Mouse (Mus musculus): ENCODE measurements around the gene Stradb. TPM values are rescaled to one million over a fixed set of nuclear protein-coding genes. Genes with fewer than 3 reads are reported as not detected.

The Stradb gene
- polyA plus RNA-seq, 1 experiment from 2014 or later: 63.9 TPM

- in situ Hi-C loops (cut with MboI; ENCODE audit: low pct_unique_long_range_greater_than_20kb): loop anchor here (5.0 kb wide), 1 partner anchor 231 kb away; no protein-coding TSS in a partner anchor
- CTCF ChIA-PET: interaction anchor here (0.7 to 3.1 kb wide), 3 partner anchors 20 to 79 kb away, joined by 3 to 8 read pairs (median 3); partner anchors contain the start of genes Stradb and Trak2
- POLR2A ChIA-PET: no interaction called here
- DNase-seq (ENCODE audit: low read depth, low spot score): no peak
- TF ChIP-seq CTCF (IDR thresholded peaks at IDR 0.05): no peak
- ATAC-seq: no peak
- no peaks in the 10 kb centered on the region for H3K27me3 ChIP-seq
Measured at GRCm38 (mm10) chr1:58993144-58993543, 19.8 kb downstream of the Stradb start.

GRCm38 (mm10) chr1:58993723-58994122, 20.4 kb downstream of the Stradb start:
- TF ChIP-seq CTCF (IDR thresholded peaks at IDR 0.05): peak; percentile 49

DNA sequence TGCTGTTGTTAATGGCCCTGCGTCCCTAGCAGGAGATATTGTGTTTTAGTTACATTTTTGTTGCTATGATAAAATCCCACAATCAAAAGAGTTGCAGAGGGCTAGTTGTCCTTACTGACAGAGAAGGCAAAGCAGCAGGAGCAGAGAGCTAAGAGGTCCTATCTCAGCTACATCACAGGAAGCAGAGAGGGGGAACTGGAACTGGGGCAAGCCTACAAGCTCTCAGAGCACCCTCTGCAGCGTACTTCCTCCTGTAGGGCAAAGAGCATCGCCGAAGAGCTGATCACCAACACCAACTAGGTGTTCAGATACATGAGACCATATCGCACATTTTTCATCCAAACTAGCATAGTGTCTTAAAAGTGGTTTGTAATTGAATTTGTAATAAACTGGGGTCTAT, 22.0 kb downstream of the Stradb start:
- in situ Hi-C loops (cut with MboI; ENCODE audit: low pct_unique_long_range_greater_than_20kb): no loop called here
- CTCF ChIA-PET: no interaction called here
- no peak for TF ChIP-seq CTCF (IDR thresholded peaks at IDR 0.05)

More at GRCm38 (mm10) chr1:58993723-58994122, 20.4 kb downstream of the Stradb start:
- DNase-seq (ENCODE audit: low read depth, low spot score) (no peak), ATAC-seq (no peak)
- CTCF ChIA-PET: interaction anchor here (0.7 to 3.1 kb wide), 5 partner anchors 18 to 79 kb away, joined by 3 to 8 read pairs (median 3); partner anchors contain the start of genes Stradb and Trak2
- no peaks in the 10 kb centered on the region for H3K27me3 ChIP-seq
- POLR2A ChIA-PET: no interaction called here
- in situ Hi-C loops (cut with MboI; ENCODE audit: low pct_unique_long_range_greater_than_20kb): loop anchor here (5.0 kb wide), 1 partner anchor 231 kb away; no protein-coding TSS in a partner anchor

GRCm38 (mm10) chr1:59009250-59009649, 35.9 kb downstream of the Stradb start:
- ChIA-PET POLR2A (interaction anchor here (0.7 to 0.9 kb wide), 2 partner anchors 614 to 1764 kb away, joined by 3 read pairs; no protein-coding TSS in a partner anchor), CTCF (interaction anchor here (0.6 to 2.4 kb wide), 2 partner anchors 205 to 228 kb away, joined by 3 to 10 read pairs; partner anchors contain the start of gene Als2)
- peaks cover 69% of the 10 kb centered on the region for H3K27me3 ChIP-seq
- DNase-seq (ENCODE audit: low read depth, low spot score): no peak
- in situ Hi-C loops (cut with MboI; ENCODE audit: low pct_unique_long_range_greater_than_20kb): loop anchor here (5.0 kb wide), 2 partner anchors 133 to 228 kb away; partner anchors contain the start of gene Als2
- ATAC-seq: no peak
- TF ChIP-seq CTCF (IDR thresholded peaks at IDR 0.05): peak; percentile 55

More for the DNA sequence above, 22.0 kb downstream of the Stradb start:
- DNase-seq (ENCODE audit: low read depth, low spot score) (no peak), ATAC-seq (no peak)
- H3K27me3 ChIP-seq: no peaks in the 10 kb centered on the region
- POLR2A ChIA-PET: interaction anchor here (0.8 kb wide), 1 partner anchor 176 kb away, joined by 3 read pairs; no protein-coding TSS in a partner anchor

- no peak for TF ChIP-seq CTCF (IDR thresholded peaks at IDR 0.05)
- H3K27me3 ChIP-seq: peaks cover 68% of the 10 kb centered on the region
- no peak for DNase-seq (ENCODE audit: low read depth, low spot score)
- CTCF ChIA-PET: interaction anchor here (0.8 kb wide), 1 partner anchor 230 kb away, joined by 3 read pairs; no protein-coding TSS in a partner anchor
- in situ Hi-C loops (cut with MboI; ENCODE audit: low pct_unique_long_range_greater_than_20kb): no loop called here
- no peak for ATAC-seq
- POLR2A ChIA-PET: no interaction called here
Measured at GRCm38 (mm10) chr1:59021556-59021955, 48.2 kb downstream of the Stradb start.

DNA sequence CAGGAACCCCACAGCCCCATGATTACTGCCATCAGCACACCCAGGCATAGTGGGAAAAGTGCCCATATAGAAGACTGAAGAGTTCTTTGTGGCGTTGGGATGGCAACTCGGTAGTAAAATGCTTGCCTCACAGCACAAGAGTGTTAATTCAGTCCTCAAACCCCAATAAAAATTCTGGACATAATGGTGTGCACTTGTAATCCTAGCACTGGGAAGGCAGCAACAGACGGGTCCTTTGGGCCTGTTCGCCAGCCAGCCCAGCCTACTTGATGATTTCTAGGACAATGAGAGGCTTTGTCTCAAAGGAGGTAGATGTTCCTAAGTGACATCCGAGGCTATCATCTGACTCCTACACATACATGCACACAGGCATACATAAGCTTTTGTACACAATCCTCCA, 64.4 kb downstream of the Stradb start:
- CTCF ChIA-PET: no interaction called here
- H3K27me3 ChIP-seq: peaks cover 49% of the 10 kb centered on the region
- POLR2A ChIA-PET: no interaction called here
- DNase-seq (ENCODE audit: low read depth, low spot score): no peak
- TF ChIP-seq CTCF (IDR thresholded peaks at IDR 0.05): no peak
- in situ Hi-C loops (cut with MboI; ENCODE audit: low pct_unique_long_range_greater_than_20kb): no loop called here
- no peak for ATAC-seq

Other genes with a start within 250 kb of the Stradb start
- gene Casp8, start 178.1 kb upstream of the Stradb start, polyA plus RNA-seq (2021): 52.5 TPM
- 77.4 TPM for gene Trak2, start 92 bp upstream of the Stradb start, polyA plus RNA-seq (2021)
- not detected for gene C2cd6, start 121.4 kb downstream of the Stradb start, polyA plus RNA-seq (2021)
- gene Tmem237, start 146.9 kb downstream of the Stradb start, polyA plus RNA-seq (2021): 35.2 TPM
- 0.67 TPM for gene Mpp4, start 189.9 kb downstream of the Stradb start, polyA plus RNA-seq (2021)

All from Patski (cell line).